Mouse (Mus musculus): ENCODE data around the gene Trabd2b. TPM values are rescaled to one million over a fixed set of nuclear protein-coding genes. Genes with fewer than 3 reads are reported as not detected.

Gene Trabd2b
- total RNA-seq, 1 experiment, result 0.31 TPM

DNA sequence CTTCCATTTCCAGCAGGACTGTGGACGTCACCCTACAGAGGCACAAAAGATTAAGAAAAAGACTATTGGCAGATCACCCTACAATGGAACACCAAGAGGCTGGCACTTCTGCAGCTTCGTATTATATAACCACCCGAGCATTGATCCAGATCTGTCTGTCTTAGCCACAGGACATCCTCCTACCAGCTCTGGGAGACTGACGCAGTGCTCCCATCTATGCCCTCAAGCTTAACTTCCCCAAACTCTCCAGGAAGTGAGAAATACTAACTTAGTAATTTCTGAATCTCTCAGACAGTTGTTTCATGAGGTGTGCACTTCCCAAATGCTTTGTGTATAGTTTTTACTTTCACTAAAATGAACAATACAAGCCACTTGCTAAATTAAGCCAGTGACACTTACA lies 95.1 kb downstream of the Trabd2b start:
- Histone ChIP-seq H3K9ac (ENCODE audit: insufficient read depth, low read depth, low read length, poor library complexity, severe bottlenecking) (no peak overlapping the region), H3K4me3 (ENCODE audit: insufficient read depth in 1 of 2, low read depth in 1 of 2, low read length in 2 of 2, poor library complexity in 1 of 2, severe bottlenecking in 1 of 2) (no peak overlapping the region), H3K4me1 (ENCODE audit: control insufficient read depth in 2 of 2, insufficient read depth in 2 of 2, low read length in 2 of 2, poor library complexity in 1 of 2) (no peaks in the 10 kb centered on the region), H3K36me3 (ENCODE audit: control insufficient read depth, insufficient read depth, low read length, poor library complexity, severe bottlenecking) (no peaks in the 10 kb centered on the region), H3K9me3 (ENCODE audit: control insufficient read depth, insufficient read depth, low read depth, low read length) (no peaks in the 10 kb centered on the region), H3K27ac (ENCODE audit: insufficient read depth, low read depth, low read length, poor library complexity, severe bottlenecking) (no peak overlapping the region)
- no peak for TF ChIP-seq MAFK (IDR thresholded peaks at IDR 0.05; ENCODE audit: insufficient read depth, low read depth, low read length)
- no peak for TF ChIP-seq ZNF384 (IDR thresholded peaks at IDR 0.05; ENCODE audit: low read depth, low read length)
- no peak for TF ChIP-seq ZC3H11A (IDR thresholded peaks at IDR 0.05; ENCODE audit: borderline replicate concordance, low read depth, low read length)
- no peak for TF ChIP-seq CHD2 (IDR thresholded peaks at IDR 0.05; ENCODE audit: low read depth, low read length)
- no peak for TF ChIP-seq HCFC1 (IDR thresholded peaks at IDR 0.05; ENCODE audit: borderline replicate concordance, insufficient read depth, low read length)
- DNase-seq (ENCODE audit: low read depth, low spot score), result no peak
- in situ Hi-C loops (cut with MboI; ENCODE audit: low sequenced_read_pairs in 2 of 2, unreplicated experiment in 2 of 2), result no loop called here

DNA sequence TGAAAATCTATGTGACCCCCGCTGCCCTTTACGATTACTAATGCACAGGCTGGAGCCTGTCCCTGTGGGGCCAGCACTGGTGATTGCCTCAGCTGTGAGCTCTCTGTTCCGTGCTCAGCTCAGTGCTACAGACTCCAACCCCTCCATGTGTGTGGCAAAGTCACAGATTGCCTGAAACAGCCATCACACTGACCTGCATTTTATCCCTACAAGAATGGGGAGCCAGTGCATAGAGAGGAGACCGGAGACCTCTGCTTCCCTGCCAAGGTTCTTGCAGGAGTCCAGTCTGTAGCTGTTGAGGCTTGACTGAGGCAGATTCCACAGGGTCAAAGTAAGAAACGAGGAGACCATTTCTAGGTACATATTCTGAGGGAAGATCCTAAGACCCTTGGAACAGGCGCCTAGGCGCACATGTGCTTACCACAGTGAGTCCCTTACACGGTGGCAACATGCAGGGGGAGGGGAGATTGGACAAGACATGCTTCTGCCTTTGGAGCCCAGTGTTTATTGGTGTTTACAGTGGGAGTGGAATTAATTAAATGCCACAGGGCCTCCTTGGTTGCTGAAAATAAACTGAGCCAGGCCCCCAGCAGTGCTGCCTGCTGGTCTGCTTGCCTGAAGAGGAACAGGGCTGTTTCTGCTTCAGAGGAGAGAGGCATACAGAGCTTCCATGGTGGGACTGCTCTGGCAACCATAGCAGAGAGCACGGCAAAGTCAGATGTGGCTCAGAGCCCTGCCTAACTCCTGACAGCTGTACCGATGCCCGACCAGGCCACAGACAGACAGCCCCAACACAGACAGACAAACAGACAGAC lies 97.9 kb downstream of the Trabd2b start:
- in situ Hi-C loops (cut with MboI; ENCODE audit: low sequenced_read_pairs in 2 of 2, unreplicated experiment in 2 of 2), result no loop called here

DNA sequence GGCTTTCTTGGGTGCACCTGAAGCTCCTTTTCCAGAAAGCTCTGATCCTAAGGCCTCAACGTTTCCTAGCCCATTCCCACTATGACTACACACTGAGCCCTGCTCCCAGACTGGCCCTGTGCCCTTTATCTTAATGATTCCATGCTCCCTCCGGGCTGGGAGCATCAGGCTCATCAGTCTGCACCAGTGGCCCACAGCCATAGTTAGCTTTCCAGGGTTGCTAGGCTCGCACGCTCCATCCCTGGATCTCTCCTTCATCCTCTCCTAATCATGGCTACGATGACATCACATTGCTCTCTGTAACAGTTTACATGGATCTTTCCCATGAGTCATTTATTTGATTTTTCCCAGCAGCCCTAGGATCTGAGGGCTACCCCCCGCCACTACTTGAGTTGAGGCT lies 103.1 kb downstream of the Trabd2b start:
- Histone ChIP-seq H3K9me3 (ENCODE audit: control insufficient read depth, insufficient read depth, low read depth, low read length) (no peaks in the 10 kb centered on the region), H3K36me3 (ENCODE audit: control insufficient read depth, insufficient read depth, low read length, poor library complexity, severe bottlenecking) (no peaks in the 10 kb centered on the region), H3K4me3 (ENCODE audit: insufficient read depth in 1 of 2, low read depth in 1 of 2, low read length in 2 of 2, poor library complexity in 1 of 2, severe bottlenecking in 1 of 2) (no peak overlapping the region), H3K27ac (ENCODE audit: insufficient read depth, low read depth, low read length, poor library complexity, severe bottlenecking) (no peak overlapping the region), H3K9ac (ENCODE audit: insufficient read depth, low read depth, low read length, poor library complexity, severe bottlenecking) (no peak overlapping the region), H3K4me1 (ENCODE audit: control insufficient read depth in 2 of 2, insufficient read depth in 2 of 2, low read length in 2 of 2, poor library complexity in 1 of 2) (no peaks in the 10 kb centered on the region)
- no peak for DNase-seq (ENCODE audit: low read depth, low spot score)
- in situ Hi-C loops (cut with MboI; ENCODE audit: low sequenced_read_pairs in 2 of 2, unreplicated experiment in 2 of 2), result no loop called here
- no peak for TF ChIP-seq ZC3H11A (IDR thresholded peaks at IDR 0.05; ENCODE audit: borderline replicate concordance, low read depth, low read length)
- TF ChIP-seq MAFK (IDR thresholded peaks at IDR 0.05; ENCODE audit: insufficient read depth, low read depth, low read length), result no peak
- TF ChIP-seq HCFC1 (IDR thresholded peaks at IDR 0.05; ENCODE audit: borderline replicate concordance, insufficient read depth, low read length), result no peak
- no peak for TF ChIP-seq CHD2 (IDR thresholded peaks at IDR 0.05; ENCODE audit: low read depth, low read length)
- no peak for TF ChIP-seq ZNF384 (IDR thresholded peaks at IDR 0.05; ENCODE audit: low read depth, low read length)

More for the DNA sequence above, 97.9 kb downstream of the Trabd2b start:
- H3K4me3 ChIP-seq (ENCODE audit: insufficient read depth in 1 of 2, low read depth in 1 of 2, low read length in 2 of 2, poor library complexity in 1 of 2, severe bottlenecking in 1 of 2), result no peak overlapping the region
- TF ChIP-seq MAFK (IDR thresholded peaks at IDR 0.05; ENCODE audit: insufficient read depth, low read depth, low read length), result no peak
- TF ChIP-seq HCFC1 (IDR thresholded peaks at IDR 0.05; ENCODE audit: borderline replicate concordance, insufficient read depth, low read length), result no peak
- TF ChIP-seq ZC3H11A (IDR thresholded peaks at IDR 0.05; ENCODE audit: borderline replicate concordance, low read depth, low read length), result no peak
- no peak for TF ChIP-seq ZNF384 (IDR thresholded peaks at IDR 0.05; ENCODE audit: low read depth, low read length)
- TF ChIP-seq CHD2 (IDR thresholded peaks at IDR 0.05; ENCODE audit: low read depth, low read length), result no peak
- no peaks in the 10 kb centered on the region for H3K9me3 ChIP-seq (ENCODE audit: control insufficient read depth, insufficient read depth, low read depth, low read length)
- no peaks in the 10 kb centered on the region for H3K36me3 ChIP-seq (ENCODE audit: control insufficient read depth, insufficient read depth, low read length, poor library complexity, severe bottlenecking)
- no peak overlapping the region for H3K27ac ChIP-seq (ENCODE audit: insufficient read depth, low read depth, low read length, poor library complexity, severe bottlenecking)
- no peaks in the 10 kb centered on the region for H3K4me1 ChIP-seq (ENCODE audit: control insufficient read depth in 2 of 2, insufficient read depth in 2 of 2, low read length in 2 of 2, poor library complexity in 1 of 2)
- no peak for DNase-seq (ENCODE audit: low read depth, low spot score)
- H3K9ac ChIP-seq (ENCODE audit: insufficient read depth, low read depth, low read length, poor library complexity, severe bottlenecking), result no peak overlapping the region

DNA sequence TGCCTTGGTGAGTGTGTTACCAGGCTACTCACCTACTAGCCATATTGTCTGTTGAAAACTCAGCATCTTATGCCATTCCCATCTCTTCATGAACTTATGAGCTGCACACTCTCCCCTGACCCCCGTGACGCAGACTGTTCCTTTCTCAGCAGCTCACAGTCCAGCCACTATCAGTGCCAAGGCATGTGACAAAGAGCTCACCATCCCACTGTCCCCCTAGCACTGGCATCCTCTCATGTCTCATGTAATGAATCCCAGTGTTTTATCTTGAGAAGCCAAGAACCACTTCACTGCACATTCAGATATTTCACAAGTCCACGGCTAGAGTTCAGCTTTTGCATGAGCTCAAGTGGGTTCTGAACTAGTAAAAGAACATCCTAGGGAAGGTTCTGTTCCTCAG lies 105.1 kb downstream of the Trabd2b start:
- H3K27ac ChIP-seq (ENCODE audit: insufficient read depth, low read depth, low read length, poor library complexity, severe bottlenecking), result no peak overlapping the region
- no peaks in the 10 kb centered on the region for H3K36me3 ChIP-seq (ENCODE audit: control insufficient read depth, insufficient read depth, low read length, poor library complexity, severe bottlenecking)
- H3K4me1 ChIP-seq (ENCODE audit: control insufficient read depth in 2 of 2, insufficient read depth in 2 of 2, low read length in 2 of 2, poor library complexity in 1 of 2), result no peaks in the 10 kb centered on the region
- no peak for TF ChIP-seq ZNF384 (IDR thresholded peaks at IDR 0.05; ENCODE audit: low read depth, low read length)
- TF ChIP-seq CHD2 (IDR thresholded peaks at IDR 0.05; ENCODE audit: low read depth, low read length), result no peak
- TF ChIP-seq MAFK (IDR thresholded peaks at IDR 0.05; ENCODE audit: insufficient read depth, low read depth, low read length), result no peak
- TF ChIP-seq ZC3H11A (IDR thresholded peaks at IDR 0.05; ENCODE audit: borderline replicate concordance, low read depth, low read length), result no peak
- TF ChIP-seq HCFC1 (IDR thresholded peaks at IDR 0.05; ENCODE audit: borderline replicate concordance, insufficient read depth, low read length), result no peak
- no peaks in the 10 kb centered on the region for H3K9me3 ChIP-seq (ENCODE audit: control insufficient read depth, insufficient read depth, low read depth, low read length)
- H3K4me3 ChIP-seq (ENCODE audit: insufficient read depth in 1 of 2, low read depth in 1 of 2, low read length in 2 of 2, poor library complexity in 1 of 2, severe bottlenecking in 1 of 2), result no peak overlapping the region
- in situ Hi-C loops (cut with MboI; ENCODE audit: low sequenced_read_pairs in 2 of 2, unreplicated experiment in 2 of 2), result no loop called here
- DNase-seq (ENCODE audit: low read depth, low spot score), result no peak
- H3K9ac ChIP-seq (ENCODE audit: insufficient read depth, low read depth, low read length, poor library complexity, severe bottlenecking), result no peak overlapping the region

All from ES-E14 (cell line).